Mouse (Mus musculus): Measurements from ENCODE around the gene Adipor1. TPM values are rescaled to one million over a fixed set of nuclear protein-coding genes. Genes with fewer than 3 reads are reported as not detected.

Adipor1 gene
- 80.0 and 101 TPM in 2 replicates for polyA plus RNA-seq (2021; fragmentation: Nextera tagmentation)
- long read RNA-seq, experiment 1, transcript Adipor1-201 (8 exons, 3,123 nt): major isoform, 589 of 738 reads
- long read RNA-seq, experiment 1, transcript Adipor1-202 (8 exons, 3,446 nt): minor isoform, 93 of 738 reads
- long read RNA-seq, experiment 1, partial matches to known transcripts: 23 of 738 reads
- long read RNA-seq, experiment 1, other reads (novel, unspliced or antisense): 33 of 738 reads
- long read RNA-seq, experiment 2, transcript Adipor1-201 (8 exons, 3,123 nt): major isoform, 111 of 179 reads
- long read RNA-seq, experiment 2, transcript Adipor1-202 (8 exons, 3,446 nt): minor isoform, 26 of 179 reads
- long read RNA-seq, experiment 2, partial matches to known transcripts: 37 of 179 reads
- long read RNA-seq, experiment 2, other reads (novel, unspliced or antisense): 5 of 179 reads

DNA sequence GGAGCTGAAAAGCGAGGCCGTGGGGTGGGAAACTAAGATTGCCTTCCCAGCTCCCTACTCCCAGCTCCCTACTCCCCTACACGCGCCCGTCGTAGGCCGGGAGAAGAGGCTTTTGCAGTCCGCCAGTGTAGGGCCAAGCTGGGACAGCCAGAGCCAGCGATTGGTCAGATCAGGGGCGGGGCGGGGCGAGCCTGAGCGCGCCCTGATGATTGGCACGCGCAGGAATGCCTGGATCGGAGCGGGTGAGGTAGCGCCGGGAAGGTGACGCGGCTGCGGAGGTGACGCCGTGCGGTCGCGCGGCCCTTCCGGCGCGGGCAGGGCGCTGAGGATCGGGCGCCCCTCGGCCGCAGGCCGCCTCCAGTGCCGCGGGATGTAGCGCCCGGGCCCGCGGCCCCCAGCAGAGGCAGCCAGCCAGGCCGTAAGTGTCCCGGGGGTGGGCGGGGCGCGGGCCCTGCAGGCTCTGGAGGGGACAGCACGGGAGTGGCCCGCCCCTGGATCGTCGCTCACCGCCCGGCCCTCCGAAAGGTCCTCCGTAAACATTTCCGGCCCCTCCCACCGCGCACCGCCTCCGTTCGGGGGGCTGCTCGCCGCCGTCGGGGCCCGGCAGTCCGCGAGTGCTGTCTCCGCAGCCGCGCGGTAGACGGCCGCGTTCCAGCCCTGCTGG is at the start of gene Adipor1:
Gene Adipor1 (plus strand): TSS at position 211 of the 664 bp plus-strand sequence.

DNA sequence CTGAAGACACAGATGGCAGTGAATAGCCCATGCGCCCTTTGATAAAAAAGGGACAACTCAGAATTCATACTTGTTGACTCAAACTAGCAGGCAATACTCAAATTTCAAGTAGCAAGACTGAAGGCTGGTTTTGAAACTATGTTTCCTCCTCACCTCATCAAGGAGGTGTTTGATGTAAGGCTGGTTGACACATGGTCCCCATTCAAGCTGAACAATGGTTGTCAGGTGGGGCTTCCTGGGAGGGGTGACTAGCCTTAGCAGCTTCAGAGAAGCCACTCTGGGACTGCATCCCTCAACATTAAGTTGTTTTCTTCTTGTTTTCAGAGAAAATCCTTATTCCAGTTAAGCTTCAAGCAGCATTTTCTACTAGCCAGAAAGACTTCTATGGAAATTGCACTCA is 29.5 kb upstream of the Adipor1 start, which contains the start of gene 4933406M09Rik:
Gene 4933406M09Rik (plus strand): TSS at position 275 of the 400 bp plus-strand sequence.

DNA sequence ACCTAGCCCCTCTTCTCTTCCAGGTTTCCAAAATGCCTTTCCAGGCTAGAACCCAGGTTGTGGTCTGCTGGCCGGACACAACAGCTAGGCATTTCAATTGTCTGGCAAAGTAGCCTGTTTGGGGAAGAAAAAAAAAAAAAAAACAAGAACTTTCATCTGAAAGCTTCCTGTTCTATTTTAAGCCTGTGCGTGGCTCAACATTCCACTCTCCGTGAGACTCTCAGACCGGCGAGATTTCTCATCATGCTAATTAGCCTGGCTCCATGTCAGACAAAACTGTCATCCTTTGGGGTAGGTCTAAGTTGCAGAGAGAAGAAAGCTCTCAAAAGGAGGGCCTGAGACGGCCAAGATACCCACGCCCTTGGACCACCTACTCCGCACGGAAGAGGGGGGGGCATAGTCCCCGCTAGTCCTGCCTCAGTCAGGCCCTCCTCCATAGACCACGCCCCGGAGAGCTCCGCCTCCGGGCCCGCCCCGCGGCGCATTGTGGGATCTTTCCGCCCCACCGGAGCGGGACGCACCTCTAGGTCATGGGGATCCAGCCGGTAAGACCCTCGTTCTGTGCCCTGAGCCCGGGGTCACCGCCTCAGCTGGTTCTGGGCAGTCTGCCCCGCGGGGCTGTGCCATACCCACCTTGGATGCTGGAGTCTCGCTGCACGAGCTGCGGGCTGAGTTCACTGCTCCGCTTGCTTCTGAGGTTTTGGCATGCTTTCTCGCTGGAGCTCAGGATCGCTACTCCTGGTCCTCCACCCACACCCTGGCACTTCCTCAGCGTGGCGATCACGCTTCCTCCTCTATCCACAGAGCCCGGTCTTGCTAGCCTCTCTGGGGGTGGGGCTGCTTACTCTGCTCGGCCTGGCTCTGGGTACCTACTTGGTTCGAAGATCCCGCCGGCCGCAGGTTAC is 9.4 kb upstream of the Adipor1 start, which contains the start of gene Cyb5r1:
Gene Cyb5r1 (plus strand): TSS at position 51 of the 905 bp plus-strand sequence.

DNA sequence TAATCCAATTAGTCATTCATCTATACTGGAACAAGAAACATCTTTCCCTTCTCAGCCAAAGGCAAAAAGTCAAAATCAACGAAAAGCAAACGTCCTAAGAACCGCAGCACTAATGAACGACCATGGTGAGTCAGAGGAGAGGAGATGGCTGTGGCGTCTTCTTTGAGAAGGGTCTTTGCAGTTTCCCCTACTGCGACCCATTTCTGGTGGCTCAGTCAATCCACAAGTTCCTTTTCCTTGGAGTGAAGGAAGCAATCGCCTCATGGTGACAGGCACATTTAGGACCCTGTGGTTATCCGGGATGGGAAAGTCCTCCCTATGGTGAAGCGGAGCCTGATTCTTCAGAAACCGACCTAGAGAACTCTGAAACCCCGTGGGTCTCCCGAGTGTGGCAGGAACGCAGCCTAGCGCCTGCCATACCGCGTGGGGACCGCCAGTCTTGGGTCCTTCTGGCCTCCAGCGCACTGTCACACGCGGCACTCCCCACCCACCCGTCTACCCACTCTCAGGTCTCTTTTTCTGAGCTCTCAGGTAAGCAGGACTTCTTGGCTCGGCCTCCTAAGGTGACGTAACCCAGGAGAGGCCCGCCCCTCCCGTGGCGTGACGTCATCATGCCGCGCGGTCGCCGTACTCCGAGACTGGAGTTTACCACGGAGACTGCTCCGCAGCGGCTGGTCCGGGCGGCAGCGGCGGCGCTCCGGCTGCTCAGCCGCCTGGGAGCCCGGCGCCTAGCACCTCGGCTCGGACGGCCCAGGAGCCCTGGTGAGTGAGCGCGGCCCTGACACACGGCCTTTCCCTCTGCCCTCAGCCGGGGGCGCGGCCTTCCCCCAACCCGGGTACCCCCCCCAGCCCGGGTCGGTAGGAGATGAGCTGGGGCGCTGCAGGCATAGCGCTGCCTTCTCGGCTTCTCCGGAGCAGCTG is 40.0 kb downstream of the Adipor1 start, which contains the start of gene Klhl12:
Gene Klhl12 (plus strand): TSS at position 628 of the 921 bp plus-strand sequence.

Other genes starting within 250 kb of the Adipor1 start
- gene Chil1, start 233.2 kb upstream of the Adipor1 start, polyA plus RNA-seq (2021; fragmentation: Nextera tagmentation): 17.7 and 19.0 TPM in 2 replicates
- gene Mybph, start 221.9 kb upstream of the Adipor1 start, polyA plus RNA-seq (2021; fragmentation: Nextera tagmentation): not detected in 2 replicates
- 73.4 and 80.0 TPM in 2 replicates for gene Adora1, start 179.9 kb upstream of the Adipor1 start, polyA plus RNA-seq (2021; fragmentation: Nextera tagmentation)
- not detected in 2 replicates for gene Myog, start 125.4 kb upstream of the Adipor1 start, polyA plus RNA-seq (2021; fragmentation: Nextera tagmentation)
- gene Ppfia4, start 82.5 kb upstream of the Adipor1 start, polyA plus RNA-seq (2021; fragmentation: Nextera tagmentation): 12.0 and 12.5 TPM in 2 replicates
- 41.3 and 59.9 TPM in 2 replicates for gene Tmem183a, start 53.4 kb upstream of the Adipor1 start, polyA plus RNA-seq (2021; fragmentation: Nextera tagmentation)
- gene 4933406M09Rik, start 29.4 kb upstream of the Adipor1 start, polyA plus RNA-seq (2021; fragmentation: Nextera tagmentation): not detected in 2 replicates
- 27.7 and 34.2 TPM in 2 replicates for gene Cyb5r1, start 9.8 kb upstream of the Adipor1 start, polyA plus RNA-seq (2021; fragmentation: Nextera tagmentation)
- 14.5 and 18.0 TPM in 2 replicates for gene Klhl12, start 40.2 kb downstream of the Adipor1 start, polyA plus RNA-seq (2021; fragmentation: Nextera tagmentation)
- 30.1 and 35.8 TPM in 2 replicates for gene Rabif, start 79.3 kb downstream of the Adipor1 start, polyA plus RNA-seq (2021; fragmentation: Nextera tagmentation)
- gene Mgat4e, start 134.3 kb downstream of the Adipor1 start, polyA plus RNA-seq (2021; fragmentation: Nextera tagmentation): not detected in 2 replicates
- gene Kdm5b, start 144.8 kb downstream of the Adipor1 start, polyA plus RNA-seq (2021; fragmentation: Nextera tagmentation): 11.5 and 11.6 TPM in 2 replicates
- gene Syt2, start 231.3 kb downstream of the Adipor1 start, polyA plus RNA-seq (2021; fragmentation: Nextera tagmentation): 16.2 and 27.2 TPM in 2 replicates